Mouse (Mus musculus) midbrain, embryonic 12.5 days (tissue): ENCODE measurements around the gene Mfsd4b5. TPM values are rescaled to one million over a fixed set of nuclear protein-coding genes. Genes with fewer than 3 reads are reported as not detected.
"Not testable (repeated sequence)": the region's sequence is repeated elsewhere in the genome, so short reads cannot be mapped to it uniquely, and the experiment has no call there.

ENCODE experiments used
- ATAC-seq: fragments of 200-750 bp; cut with Nextera tagmentation; 2 replicates; pipeline ENCODE4 v1.8.0; 2017; ENCODE audit warnings: low read depth, moderate TSS enrichment, moderate library complexity; ENCODE audit not compliant: low FRiP score
- H3K27ac ChIP-seq: fragments of 300-500 bp; sonication (generic); replicated peaks from 2 replicates; pipeline ENCODE4 v1.5.1; 2016; ENCODE audit warnings: mild to moderate bottlenecking
- H3K27me3 ChIP-seq: fragments of 300-500 bp; sonication (generic); 2 replicates; pipeline ENCODE4 v1.6.1; 2016; ENCODE audit warnings: mild to moderate bottlenecking
- H3K36me3 ChIP-seq: fragments of 300-500 bp; sonication (generic); 2 replicates; pipeline ENCODE4 v1.6.1; 2016
- H3K4me1 ChIP-seq: fragments of 300-500 bp; sonication (generic); 2 replicates; pipeline ENCODE4 v1.6.1; 2016
- H3K4me2 ChIP-seq: fragments of 300-500 bp; sonication (generic); replicated peaks from 2 replicates; pipeline ENCODE4 v1.6.1; 2016; ENCODE audit warnings: mild to moderate bottlenecking, moderate library complexity
- H3K4me3 ChIP-seq: fragments of 300-500 bp; sonication (generic); 2 replicates; pipeline ENCODE4 v1.5.1; 2016; ENCODE audit warnings: mild to moderate bottlenecking
- H3K9ac ChIP-seq: fragments of 300-500 bp; sonication (generic); replicated peaks from 2 replicates; pipeline ENCODE4 v1.6.1; 2016; ENCODE audit warnings: mild to moderate bottlenecking, moderate library complexity
- H3K9me3 ChIP-seq: fragments of 300-500 bp; sonication (generic); 2 replicates; pipeline ENCODE4 v1.6.1; 2016; ENCODE audit warnings: mild to moderate bottlenecking
- WGBS: fragments of 180-500 bp; shearing (Covaris S2); methylation state at CpG from one replicate; pipeline ENCODE4 v1.1.7; 2016; 5-methylcytosine and 5-hydroxymethylcytosine counted together
- polyA plus RNA-seq: library from polyadenylated mRNA; unstranded; fragments of >200 nt; fragmentation: Nextera tagmentation; extraction: Ambion mirVana; gene quantifications from 2 replicates; pipeline ENCODE4 v1.2.1, GENCODE M21; 2016

Gene Mfsd4b5
- polyA plus RNA-seq, 1 experiment from 2014 or later: 0.09 TPM

DNA sequence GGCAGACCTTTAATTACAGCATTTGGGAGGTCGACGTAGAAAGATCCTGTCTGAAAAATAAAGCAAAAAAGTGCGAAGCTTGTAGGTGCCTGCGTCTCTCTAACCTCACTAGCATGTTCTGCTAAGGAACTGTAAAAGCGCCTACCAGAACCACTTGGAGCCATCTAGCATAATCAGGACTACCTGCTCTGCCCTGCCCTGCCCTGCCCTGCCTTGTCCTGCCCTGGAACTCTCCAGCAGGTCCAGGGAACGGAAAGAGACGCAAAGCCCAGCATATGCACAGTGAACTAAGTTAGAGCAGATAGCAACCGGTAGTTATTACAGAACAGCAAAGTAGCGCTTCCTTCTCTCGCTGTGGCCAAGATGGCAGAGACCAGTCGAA, 26.0 kb downstream of the Mfsd4b5 start:
- Histone ChIP-seq H3K27me3 (peaks cover 21% of the 10 kb centered on the region), H3K4me2 (peak overlapping the region; percentile 87), H3K9me3 (no peaks in the 10 kb centered on the region), H3K27ac (no peak overlapping the region), H3K9ac (no peak overlapping the region), H3K4me3 (no peak overlapping the region), H3K36me3 (no peaks in the 10 kb centered on the region), H3K4me1 (peaks cover 3% of the 10 kb centered on the region; the same call in 1 of the 2 replicates)
- 41% methylated on average over 11 of the region's 11 CpGs for WGBS
- peak; percentile 59 for ATAC-seq

DNA sequence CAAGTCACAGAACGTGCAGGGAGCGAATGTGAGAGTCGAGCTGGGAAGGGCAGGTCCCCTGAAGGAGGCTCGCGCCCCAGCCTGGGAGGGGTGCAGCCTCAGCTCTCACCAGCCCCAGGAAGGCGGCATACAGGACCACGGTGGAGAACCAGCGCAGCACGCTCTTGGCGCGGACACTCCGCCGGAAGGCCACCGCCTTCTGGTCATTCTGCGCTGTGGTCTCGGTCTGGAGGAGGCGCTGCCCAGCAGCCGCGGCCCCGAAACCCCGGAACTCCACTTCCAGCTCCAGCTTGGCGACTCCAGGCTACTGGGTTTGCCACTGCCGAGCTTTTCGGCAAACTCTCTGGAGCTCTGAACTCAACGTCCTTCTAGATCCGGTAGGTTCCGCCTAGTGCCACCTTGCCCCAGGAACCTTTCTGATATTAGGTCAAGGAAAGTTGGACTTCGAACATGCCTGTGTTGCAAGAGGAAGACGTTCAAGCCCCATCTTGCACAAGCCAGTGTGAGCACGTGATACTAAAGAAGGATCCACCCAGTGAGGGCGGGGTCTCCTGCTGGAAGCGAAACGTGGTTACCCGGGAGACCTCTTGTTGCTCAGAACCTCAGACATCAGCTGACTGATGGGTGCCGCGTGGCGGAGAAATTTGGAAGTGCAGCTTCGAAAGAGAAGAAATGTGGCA, 26.5 kb downstream of the Mfsd4b5 start, which contains the start of gene Mfsd4b3:
TSS of gene Mfsd4b3 (minus strand) at position 393 of the 680 bp plus-strand sequence.
- Histone ChIP-seq H3K27ac (no peak within 1 kb of the TSS), H3K9ac (peak within 1 kb of the TSS; percentile 58), H3K4me2 (peak within 1 kb of the TSS; percentile 87), H3K9me3 (no peaks in the 10 kb centered on the region), H3K4me1 (peaks cover 3% of the 10 kb centered on the region; the same call in 1 of the 2 replicates), H3K27me3 (peaks cover 21% of the 10 kb centered on the region), H3K36me3 (no peaks in the 10 kb centered on the region), H3K4me3 (peak within 1 kb of the TSS; percentile 50)
- WGBS: under 1% methylated on average over 38 of the region's 38 CpGs
- ATAC-seq: peak; percentile 98

DNA sequence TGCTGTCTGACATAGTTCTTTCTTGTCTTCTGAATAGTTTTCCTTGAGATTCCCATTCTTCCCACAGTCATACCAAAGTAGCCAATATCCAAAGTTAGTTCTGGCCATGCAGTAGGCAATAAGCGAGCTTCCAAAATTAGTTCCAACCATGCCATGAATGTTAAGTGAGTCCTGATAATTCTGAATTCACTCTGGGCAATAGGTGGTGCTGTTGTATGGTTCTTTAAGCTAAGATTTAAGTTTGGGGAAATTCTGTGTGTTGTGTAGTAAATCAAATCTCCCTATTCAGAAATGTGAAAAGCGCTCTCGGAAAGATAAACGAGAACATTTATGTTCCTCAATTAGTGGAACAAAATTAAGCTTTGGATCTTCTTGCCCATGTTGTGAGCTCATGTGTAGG, 28.2 kb downstream of the Mfsd4b5 start:
- no peak for ATAC-seq
- WGBS: 79% methylated on average over 4 of the region's 4 CpGs
- no peaks in the 10 kb centered on the region for H3K36me3 ChIP-seq
- no peaks in the 10 kb centered on the region for H3K9me3 ChIP-seq
- no peak overlapping the region for H3K4me3 ChIP-seq
- no peak overlapping the region for H3K9ac ChIP-seq
- no peak overlapping the region for H3K27ac ChIP-seq
- H3K4me2 ChIP-seq: no peak overlapping the region
- H3K27me3 ChIP-seq: peaks cover 21% of the 10 kb centered on the region
- H3K4me1 ChIP-seq: peaks cover 3% of the 10 kb centered on the region; the same call in 1 of the 2 replicates

DNA sequence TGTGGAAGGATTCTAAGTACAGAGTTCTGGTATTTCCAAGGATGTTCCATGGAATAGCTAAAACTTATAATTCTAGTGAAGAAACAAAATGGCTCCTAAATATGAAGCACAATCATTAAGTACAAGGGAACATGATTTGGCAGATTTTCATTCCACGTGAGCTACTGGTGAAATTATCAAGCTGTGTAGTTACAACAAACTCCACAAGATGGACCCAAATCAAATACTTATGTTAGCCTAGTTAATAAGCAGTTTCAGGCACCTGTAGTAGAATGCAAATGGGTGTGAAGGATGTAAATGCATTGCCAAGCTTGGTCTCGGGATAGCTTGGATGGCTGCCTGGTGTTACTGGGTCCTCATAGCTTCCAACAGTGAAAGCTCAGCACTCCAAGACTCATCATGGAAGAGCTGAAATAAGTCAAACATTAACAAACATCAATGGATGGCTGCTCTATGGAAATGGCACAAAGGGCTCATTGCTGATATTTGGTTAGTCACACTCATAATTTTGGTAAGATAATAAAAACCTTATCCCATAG, 30.0 kb downstream of the Mfsd4b5 start:
- H3K4me2 ChIP-seq: no peak overlapping the region
- H3K4me3 ChIP-seq: no peak overlapping the region
- no peak for ATAC-seq
- peaks cover 3% of the 10 kb centered on the region; the same call in 1 of the 2 replicates for H3K4me1 ChIP-seq
- WGBS: 80% methylated on average over 2 of the region's 2 CpGs
- no peaks in the 10 kb centered on the region for H3K9me3 ChIP-seq
- no peaks in the 10 kb centered on the region for H3K36me3 ChIP-seq
- H3K27me3 ChIP-seq: peaks cover 26% of the 10 kb centered on the region
- no peak overlapping the region for H3K27ac ChIP-seq
- no peak overlapping the region for H3K9ac ChIP-seq

DNA sequence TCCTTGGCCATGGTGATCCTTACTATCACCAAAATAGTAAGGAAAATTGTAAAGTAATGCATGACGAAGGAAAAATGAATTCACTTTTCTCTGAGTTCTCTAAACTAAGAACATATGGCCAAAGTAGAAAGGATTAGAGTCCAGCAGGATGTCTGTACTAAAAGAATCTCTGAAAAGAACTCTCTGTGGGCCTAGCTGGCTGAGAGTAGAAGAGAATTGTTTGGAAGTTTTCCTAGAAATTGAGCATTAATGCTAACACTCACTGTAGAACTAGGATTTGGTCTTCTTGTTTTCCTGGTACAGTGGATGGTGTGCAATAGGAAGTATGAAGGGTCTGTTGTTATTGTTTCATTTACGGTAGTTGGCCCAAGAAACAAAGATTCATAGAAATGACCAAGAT, 31.3 kb downstream of the Mfsd4b5 start:
- 83% methylated on average over 2 of the region's 2 CpGs for WGBS
- peaks cover 3% of the 10 kb centered on the region; the same call in 1 of the 2 replicates for H3K4me1 ChIP-seq
- H3K36me3 ChIP-seq: no peaks in the 10 kb centered on the region
- no peak for ATAC-seq
- H3K27ac ChIP-seq: no peak overlapping the region
- H3K4me3 ChIP-seq: no peak overlapping the region
- H3K27me3 ChIP-seq: peaks cover 25% of the 10 kb centered on the region
- no peaks in the 10 kb centered on the region for H3K9me3 ChIP-seq
- no peak overlapping the region for H3K4me2 ChIP-seq
- no peak overlapping the region for H3K9ac ChIP-seq

DNA sequence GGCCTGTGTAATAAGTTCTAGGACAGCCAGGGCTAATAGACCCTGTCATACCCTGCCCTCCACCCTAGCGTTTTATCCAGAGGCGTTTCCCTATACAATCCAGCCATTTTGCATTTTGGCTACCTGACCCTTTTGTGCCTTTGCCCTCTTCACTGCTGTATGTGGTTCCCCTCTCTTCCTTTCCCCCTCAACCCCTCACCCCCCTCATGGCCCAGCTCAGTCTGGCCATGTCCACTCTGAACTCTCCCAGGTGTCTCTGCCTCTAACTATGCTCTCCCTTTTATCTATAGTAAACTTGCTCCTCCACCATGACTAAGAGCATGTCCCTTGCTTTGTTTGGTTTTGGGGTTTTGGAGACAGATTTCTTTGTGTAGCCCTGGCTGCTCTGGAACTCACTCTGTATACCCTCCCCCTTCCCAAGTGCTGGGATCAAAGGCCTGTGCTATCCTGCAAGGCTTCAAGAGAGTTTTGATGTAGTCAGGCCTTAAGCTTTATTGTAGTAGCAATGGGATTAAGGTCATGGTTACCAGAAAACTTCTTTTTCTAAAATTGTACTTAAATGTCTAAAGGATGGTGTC, 37.0 kb downstream of the Mfsd4b5 start:
- Histone ChIP-seq H3K36me3 (no peaks in the 10 kb centered on the region), H3K4me2 (no peak overlapping the region), H3K9me3 (no peaks in the 10 kb centered on the region), H3K4me3 (no peak overlapping the region), H3K27me3 (peaks cover 17% of the 10 kb centered on the region), H3K9ac (no peak overlapping the region), H3K4me1 (no peaks in the 10 kb centered on the region), H3K27ac (no peak overlapping the region)
- ATAC-seq: peak; percentile 38
- 63% methylated on average over 2 of the region's 2 CpGs for WGBS

DNA sequence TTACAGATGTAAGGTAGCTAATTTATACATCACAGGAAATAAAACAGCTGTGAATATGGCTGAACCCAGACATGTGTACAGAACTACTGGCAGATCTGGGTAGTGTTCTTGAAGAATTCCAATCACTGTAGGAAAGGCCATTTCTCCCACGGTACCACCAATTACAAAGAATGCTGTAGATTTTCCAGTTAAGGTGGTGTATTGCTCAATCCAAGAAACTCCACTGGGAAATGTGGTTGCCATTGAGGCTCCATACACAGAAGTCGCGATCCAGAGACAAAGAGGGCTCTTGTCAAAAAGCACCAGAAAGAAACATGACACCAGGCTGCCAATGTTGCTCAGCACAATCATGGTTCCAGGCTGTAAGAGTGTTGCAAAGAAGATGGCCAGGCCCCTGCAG, 39.3 kb downstream of the Mfsd4b5 start:
- ATAC-seq, H3K9ac ChIP-seq, H3K4me3 ChIP-seq, H3K4me2 ChIP-seq, H3K9me3 ChIP-seq, H3K27ac ChIP-seq, H3K36me3 ChIP-seq, H3K4me1 ChIP-seq: not testable (repeated sequence)
- H3K27me3 ChIP-seq: peaks cover 11% of the 10 kb centered on the region
- 87% methylated on average over 3 of the region's 3 CpGs for WGBS

DNA sequence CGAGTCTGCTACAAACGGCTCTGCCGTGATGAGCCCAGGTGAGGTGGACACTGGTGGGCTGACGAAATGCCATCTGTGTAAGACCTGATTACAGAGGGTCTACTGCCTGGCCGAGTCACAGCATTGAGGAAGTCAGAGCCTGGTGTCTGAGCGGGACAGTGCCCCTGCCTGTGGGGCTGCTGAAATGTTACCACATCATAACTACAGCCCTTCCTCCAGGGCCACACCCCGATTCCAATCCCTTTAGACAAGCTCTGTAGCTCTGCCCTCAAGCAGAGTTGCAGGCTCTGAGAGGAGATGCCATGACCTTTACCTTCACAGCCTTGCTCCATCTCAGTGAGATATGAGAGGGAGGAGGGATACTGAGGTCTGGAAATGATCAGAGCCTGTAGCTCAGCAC, 49.9 kb downstream of the Mfsd4b5 start:
- Histone ChIP-seq H3K4me3 (no peak overlapping the region), H3K4me2 (no peak overlapping the region), H3K4me1 (no peaks in the 10 kb centered on the region), H3K9ac (no peak overlapping the region), H3K27ac (no peak overlapping the region), H3K36me3 (no peaks in the 10 kb centered on the region), H3K27me3 (no peaks in the 10 kb centered on the region), H3K9me3 (no peaks in the 10 kb centered on the region)
- ATAC-seq: no peak
- 80% methylated on average over 7 of the region's 7 CpGs for WGBS

DNA sequence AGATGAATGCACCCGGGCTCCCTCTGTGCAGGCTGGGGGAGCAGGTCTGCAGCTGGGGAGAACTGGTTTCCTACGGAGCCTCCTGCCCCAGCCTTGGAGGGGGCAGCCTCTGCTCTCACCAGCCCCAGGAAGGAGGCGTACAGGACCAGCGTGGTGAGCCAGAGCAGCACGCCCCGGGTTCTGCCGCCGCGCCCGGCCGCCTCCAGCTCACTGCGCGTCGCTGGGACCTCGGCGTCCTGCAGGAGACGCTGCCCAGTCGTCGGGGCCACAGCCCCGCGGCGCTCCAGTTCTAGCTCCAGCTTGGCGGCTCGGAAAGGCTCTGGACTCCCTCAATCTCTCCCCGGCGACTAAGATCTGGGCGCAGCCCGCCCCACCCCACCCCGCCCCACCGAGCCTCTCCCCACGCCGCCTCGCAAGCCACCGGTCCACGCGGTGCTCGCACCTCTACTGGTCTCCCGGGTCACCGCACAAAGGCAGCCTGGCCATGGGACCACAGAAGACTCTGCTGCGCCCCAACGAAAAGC, 59.8 kb downstream of the Mfsd4b5 start, which contains the start of gene Mfsd4b2:
TSS of gene Mfsd4b2 (minus strand) at position 308 of the 524 bp plus-strand sequence.
- Histone ChIP-seq H3K27me3 (peaks cover 23% of the 10 kb centered on the region), H3K4me3 (peak within 1 kb of the TSS; percentile 49), H3K9me3 (no peaks in the 10 kb centered on the region), H3K4me2 (peak within 1 kb of the TSS; percentile 86), H3K36me3 (no peaks in the 10 kb centered on the region), H3K4me1 (peaks cover 9% of the 10 kb centered on the region; the same call in 1 of the 2 replicates), H3K9ac (peak within 1 kb of the TSS; percentile 54), H3K27ac (no peak within 1 kb of the TSS)
- under 1% methylated on average over 41 of the region's 41 CpGs for WGBS
- ATAC-seq: peak; percentile 49

DNA sequence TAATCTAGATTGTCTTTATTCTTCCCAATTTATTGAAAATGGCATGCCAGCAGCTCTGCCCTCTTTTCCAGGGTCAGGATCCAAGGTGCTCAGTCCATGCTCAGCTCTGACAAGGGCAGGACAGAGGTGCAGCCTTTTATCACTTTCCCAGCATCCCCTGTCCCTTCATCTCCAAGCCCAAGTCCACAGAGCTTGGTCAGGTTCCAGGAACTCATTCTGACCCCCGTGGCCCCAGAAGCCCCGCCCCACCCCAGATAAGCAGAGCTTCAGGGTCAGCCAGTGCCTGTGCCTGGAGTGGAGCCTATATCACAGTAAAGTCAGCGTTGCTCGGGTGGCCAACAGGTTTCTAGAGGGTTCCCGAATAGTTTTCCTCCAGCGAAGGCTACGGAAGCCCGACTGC, 61.9 kb downstream of the Mfsd4b5 start:
- peaks cover 23% of the 10 kb centered on the region for H3K27me3 ChIP-seq
- H3K36me3 ChIP-seq, H3K4me2 ChIP-seq, H3K27ac ChIP-seq, H3K4me1 ChIP-seq, ATAC-seq, H3K9me3 ChIP-seq, H3K4me3 ChIP-seq, H3K9ac ChIP-seq: not testable (repeated sequence)
- 78% methylated on average over 8 of the region's 8 CpGs for WGBS

DNA sequence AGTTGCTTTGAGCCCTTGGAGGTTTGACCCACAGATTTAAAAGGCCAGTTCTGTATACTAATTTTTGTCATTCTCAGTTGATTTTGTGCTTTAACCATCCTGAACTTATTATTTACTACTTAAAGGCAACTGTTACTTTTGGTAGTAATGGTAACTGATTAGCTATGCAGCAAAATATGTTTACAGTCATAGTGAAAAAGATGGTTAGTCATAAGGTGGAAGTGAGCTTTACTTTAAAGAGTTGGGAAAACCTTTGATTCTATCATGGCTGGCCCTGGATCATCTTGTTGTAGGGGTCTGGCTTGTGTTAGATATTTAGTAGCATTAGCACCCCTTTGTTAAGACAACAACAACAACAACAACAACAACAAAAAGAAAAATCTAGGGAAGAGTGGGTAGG, 73.8 kb downstream of the Mfsd4b5 start:
- no peak overlapping the region for H3K4me2 ChIP-seq
- H3K27me3 ChIP-seq: no peaks in the 10 kb centered on the region
- ATAC-seq: no peak
- H3K9me3 ChIP-seq: no peaks in the 10 kb centered on the region
- H3K27ac ChIP-seq: no peak overlapping the region
- no peaks in the 10 kb centered on the region for H3K4me1 ChIP-seq
- H3K4me3 ChIP-seq: no peak overlapping the region
- H3K36me3 ChIP-seq: no peaks in the 10 kb centered on the region
- H3K9ac ChIP-seq: no peak overlapping the region

DNA sequence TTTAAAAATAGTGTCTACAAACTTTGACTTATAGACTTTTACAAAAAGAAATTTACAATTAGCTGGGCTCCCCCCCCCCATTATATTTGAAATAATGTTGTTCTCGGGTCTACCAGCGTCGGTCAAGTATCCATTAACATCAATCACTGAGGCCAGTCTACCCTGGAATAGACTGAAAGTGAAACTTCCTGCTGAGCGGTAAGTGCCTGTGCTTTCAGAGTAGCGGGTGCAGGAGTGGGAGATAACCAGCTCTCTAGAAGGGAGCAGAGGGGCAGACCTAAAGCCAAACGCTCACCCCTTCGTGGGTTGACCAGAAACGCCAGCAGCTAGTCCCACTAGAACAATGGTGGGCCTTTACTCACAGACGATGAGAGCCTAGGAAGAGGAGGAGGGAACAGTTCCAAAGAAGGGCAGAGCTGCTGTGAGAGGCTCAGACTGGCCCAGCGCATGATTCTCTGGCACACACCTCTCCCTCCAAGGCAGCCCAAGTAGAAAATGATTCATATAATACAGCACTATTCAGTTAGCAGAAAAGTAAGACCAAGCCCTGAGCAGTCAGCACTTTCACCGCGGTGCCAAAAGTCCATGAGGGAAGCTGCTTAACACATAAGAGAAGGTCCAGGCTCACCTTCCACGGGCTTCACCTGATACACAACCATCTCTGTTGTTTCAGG, 77.5 kb downstream of the Mfsd4b5 start:
- 79% methylated on average over 13 of the region's 13 CpGs for WGBS
- H3K27ac ChIP-seq: no peak overlapping the region
- H3K4me2 ChIP-seq: no peak overlapping the region
- H3K4me3 ChIP-seq: no peak overlapping the region
- H3K4me1 ChIP-seq: no peaks in the 10 kb centered on the region
- no peak overlapping the region for H3K9ac ChIP-seq
- ATAC-seq: no peak
- H3K36me3 ChIP-seq: no peaks in the 10 kb centered on the region
- no peaks in the 10 kb centered on the region for H3K9me3 ChIP-seq
- no peaks in the 10 kb centered on the region for H3K27me3 ChIP-seq
